In the genomic region with DNA sequence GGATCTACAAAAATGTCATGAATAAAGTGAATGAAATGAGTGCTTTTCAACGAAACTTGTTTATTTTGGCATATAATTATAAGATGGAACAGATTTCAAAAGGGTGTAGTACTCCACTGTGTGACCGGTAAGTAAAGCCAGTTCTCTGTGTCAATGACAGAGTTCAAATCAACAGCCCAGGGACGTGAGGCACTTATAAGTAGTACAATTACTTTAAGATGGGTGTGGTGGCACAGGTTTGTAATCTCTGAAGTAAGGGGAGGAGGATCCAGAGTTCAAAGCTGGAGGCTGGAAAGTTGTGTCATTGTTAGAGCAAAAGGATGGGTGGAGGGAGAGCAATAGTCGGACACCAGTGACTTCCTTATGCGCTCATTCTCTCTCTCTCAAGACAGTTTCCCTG, we compare ENCODE assay signal across 24 mouse cellular contexts. TPM values are rescaled to one million over a fixed set of nuclear protein-coding genes. Genes with fewer than 3 reads are reported as not detected.
DNase-seq lines count a peak whose midpoint lies in the region; ATAC-seq and TF ChIP-seq lines count a peak whose summit lies in the region.
"Had no signal": no experiment of that assay in that cellular context is flagged by ENCODE, and none has a peak within 500 bp of the region (broad histone marks: within the 10 kb centered on the region; RNA-seq: fewer than 3 reads in every experiment).

No protein-coding gene starts in this region.

- no peak overlapping the region for H3K4me3 ChIP-seq in intestine, embryonic 15.5 days (replicated peaks)
- no peak overlapping the region for H3K4me3 ChIP-seq in intestine, postnatal 0 days (ENCODE audit: low read depth, low read length)
- H3K4me3 ChIP-seq: embryonic facial prominence, embryonic 13.5 days; embryonic facial prominence, embryonic 15.5 days; erythroblast, embryonic 14.5 days; forebrain, embryonic 10.5 days; forebrain, embryonic 12.5 days had no signal

- H3K4me1 ChIP-seq in intestine, embryonic 15.5 days (replicated peaks) = no peaks in the 10 kb centered on the region
- no peaks in the 10 kb centered on the region for H3K4me1 ChIP-seq in intestine, postnatal 0 days (replicated peaks; ENCODE audit: control insufficient read depth, insufficient read depth, low read length)
- H3K4me1 ChIP-seq: embryonic facial prominence, embryonic 13.5 days; embryonic facial prominence, embryonic 15.5 days; forebrain, embryonic 10.5 days; forebrain, embryonic 12.5 days had no signal

- intact Hi-C loops in left cerebral cortex, postnatal 14 days (cut with DNase I) = no loop called here

- no peaks in the 10 kb centered on the region for H3K9me3 ChIP-seq in intestine, embryonic 15.5 days
- H3K9me3 ChIP-seq in intestine, postnatal 0 days (ENCODE audit: control insufficient read depth) = no peaks in the 10 kb centered on the region
- H3K9me3 ChIP-seq: embryonic facial prominence, embryonic 13.5 days; embryonic facial prominence, embryonic 15.5 days; forebrain, embryonic 10.5 days; forebrain, embryonic 12.5 days had no signal

- DNase-seq in ZHBTc4 (ENCODE audit: low read depth, low spot score) = peak; percentile 12
- DNase-seq in spleen, postnatal 14 days (ENCODE audit: low spot score in 2 of 2) = no peak
- no peak for DNase-seq in left cerebral cortex, postnatal 14 days (ENCODE audit: low spot score in 2 of 2)
- DNase-seq in yolk sac, embryonic 10.5 days (ENCODE audit: low spot score) = no peak
- DNase-seq: adrenal gland, adult 2 months; adrenal gland, postnatal 10 days; adrenal gland, postnatal 25 days; cerebellum, adult 11 months; cerebellum, adult 18-20 months; cerebellum, adult 8-10 months; cerebellum, adult 9-11 months; cerebellum, postnatal 14 days; cerebellum, postnatal 36 days; embryo, embryonic 11 days had no signal

- H3K27me3 ChIP-seq in intestine, embryonic 15.5 days (replicated peaks) = no peaks in the 10 kb centered on the region
- no peaks in the 10 kb centered on the region for H3K27me3 ChIP-seq in intestine, postnatal 0 days (replicated peaks; ENCODE audit: control insufficient read depth, insufficient read depth, low read length)
- H3K27me3 ChIP-seq: embryonic facial prominence, embryonic 13.5 days; embryonic facial prominence, embryonic 15.5 days; forebrain, embryonic 12.5 days had no signal

- no peak overlapping the region for H3K4me2 ChIP-seq in intestine, embryonic 15.5 days (replicated peaks)
- H3K4me2 ChIP-seq in intestine, postnatal 0 days (replicated peaks; ENCODE audit: low read depth) = no peak overlapping the region
- H3K4me2 ChIP-seq: embryonic facial prominence, embryonic 13.5 days; embryonic facial prominence, embryonic 15.5 days; forebrain, embryonic 12.5 days had no signal

- H3K9ac ChIP-seq in intestine, embryonic 15.5 days = no peak overlapping the region
- H3K9ac ChIP-seq in intestine, postnatal 0 days (ENCODE audit: low read depth, low read length) = no peak overlapping the region
- H3K9ac ChIP-seq: embryonic facial prominence, embryonic 13.5 days; embryonic facial prominence, embryonic 15.5 days; forebrain, embryonic 12.5 days had no signal

- no peak overlapping the region for H3K27ac ChIP-seq in intestine, embryonic 15.5 days
- 0 out of 2 replicates have a peak overlapping the region, but pooled peaks have one; percentile 46 for H3K27ac ChIP-seq in intestine, postnatal 0 days (ENCODE audit: low read depth, low read length)
- H3K27ac ChIP-seq: embryonic facial prominence, embryonic 13.5 days; embryonic facial prominence, embryonic 15.5 days; forebrain, embryonic 10.5 days; forebrain, embryonic 12.5 days had no signal

- 78% methylated on average over 5 of the region's 5 CpGs for WGBS in intestine, embryonic 15.5 days
- 60% methylated on average over 5 of the region's 5 CpGs for WGBS in intestine, postnatal 0 days

- 0 out of 2 replicates have a peak, but pooled peaks have one; percentile 53 for ATAC-seq in intestine, embryonic 15.5 days
- ATAC-seq in intestine, postnatal 0 days = peak; percentile 47; the same call in 1 of the 2 replicates
- ATAC-seq: activated CD4-positive, CD25-positive, alpha-beta regulatory T cell, adult 4 months; forebrain, embryonic 14.5 days; forebrain, embryonic 16.5 days had no signal

- H3K36me3 ChIP-seq in intestine, embryonic 15.5 days = peaks cover 24% of the 10 kb centered on the region
- peaks cover 77% of the 10 kb centered on the region for H3K36me3 ChIP-seq in intestine, postnatal 0 days (ENCODE audit: control insufficient read depth, insufficient read depth)

- no peak for TF ChIP-seq CTCF in intestine, postnatal 0 days (IDR thresholded peaks at IDR 0.05; ENCODE audit: low read depth)

RNA-seq across cellular contexts. Expression of a gene that starts 39.1 kb away (rescaled TPM):
- polyA plus RNA-seq in intestine, embryonic 15.5 days (2015; fragmentation: Nextera tagmentation; extraction: Ambion mirVana) = 4.0 and 4.1 TPM in 2 replicates
- polyA plus RNA-seq in intestine, postnatal 0 days (2015; fragmentation: Nextera tagmentation; extraction: Ambion mirVana) = 5.1 and 5.5 TPM in 2 replicates
- total RNA-seq in left cerebral cortex, postnatal 14 days (2021) = 10 to 100 TPM; 12.8 to 14.1 TPM

RNA-seq across cellular contexts. Expression of a gene that starts 39.3 kb away (rescaled TPM):
- 88.0 and 97.5 TPM in 2 replicates for polyA plus RNA-seq in intestine, embryonic 15.5 days (2015; fragmentation: Nextera tagmentation; extraction: Ambion mirVana)
- polyA plus RNA-seq in intestine, postnatal 0 days (2015; fragmentation: Nextera tagmentation; extraction: Ambion mirVana) = 75.2 and 76.0 TPM in 2 replicates
- total RNA-seq in left cerebral cortex, postnatal 14 days (2021) = 100 to 1,000 TPM; 138 to 147 TPM
